Mouse (Mus musculus): ENCODE measurements around the gene Gm10203. TPM values are rescaled to one million over a fixed set of nuclear protein-coding genes. Genes with fewer than 3 reads are reported as not detected.

Gene Gm10203
- total RNA-seq (2023) = not detected

DNA sequence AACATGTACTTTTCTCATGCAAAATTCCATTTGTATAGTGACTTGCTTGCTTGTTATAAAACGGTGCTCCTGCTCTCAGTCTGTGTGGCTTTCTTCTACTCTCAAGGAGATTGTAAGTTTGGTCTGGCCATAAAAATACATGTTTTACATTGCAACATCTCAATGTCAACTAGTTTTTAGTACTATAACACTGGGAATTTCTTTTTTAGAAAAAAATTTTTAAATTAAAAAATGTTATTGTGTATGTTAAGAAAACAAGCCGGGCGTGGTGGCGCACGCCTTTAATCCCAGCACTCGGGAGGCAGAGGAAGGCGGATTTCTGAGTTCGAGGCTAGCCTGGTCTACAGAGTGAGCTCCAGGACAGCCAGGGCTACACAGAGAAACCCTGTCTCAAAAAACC, at the start of gene Gm10203:
TSS of gene Gm10203 (plus strand) at position 301 of the 400 bp plus-strand sequence.

DNA sequence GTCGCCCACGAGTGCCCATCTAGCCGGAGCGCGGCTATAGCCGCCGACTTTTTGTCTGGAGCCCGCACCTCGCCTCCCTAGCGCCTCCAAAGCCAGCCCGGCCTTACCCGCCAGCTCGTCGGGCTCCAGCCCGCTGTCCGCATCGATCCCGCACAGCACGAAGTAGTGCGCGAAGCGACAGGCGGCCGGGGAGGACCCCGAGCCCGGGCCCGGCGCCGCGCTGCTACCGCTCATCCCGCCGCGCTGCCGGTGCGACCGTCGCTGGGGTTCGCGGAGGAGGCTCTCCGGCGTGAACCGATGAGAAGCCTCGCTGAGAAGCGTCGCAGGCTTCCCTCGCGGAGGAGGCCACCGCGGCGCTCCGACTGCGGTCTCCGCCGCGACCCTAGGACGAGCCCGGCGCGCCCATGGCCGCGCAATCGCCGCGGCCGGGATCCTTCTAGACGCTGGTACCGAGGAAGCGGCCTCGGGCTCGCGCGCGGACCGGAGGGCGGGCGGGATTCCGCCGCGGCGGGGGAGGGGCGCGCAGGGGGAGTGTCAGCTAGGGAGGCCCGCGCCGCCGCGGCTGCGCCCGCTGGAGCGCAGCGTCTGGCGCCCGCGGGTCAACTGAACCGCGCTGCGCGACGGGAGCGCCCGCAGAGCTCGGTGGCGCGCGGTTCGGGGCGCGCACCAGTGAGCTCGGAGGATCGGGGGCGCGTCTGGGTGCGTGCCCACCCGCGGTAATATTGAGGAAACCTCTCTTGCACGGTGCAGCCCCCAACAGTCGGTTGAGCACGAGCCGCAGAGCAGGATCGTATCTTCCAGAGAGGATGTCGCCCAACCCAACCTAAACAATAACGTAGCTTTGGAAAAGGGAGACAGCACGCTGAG, 28.7 kb upstream of the Gm10203 start, which contains the start of gene Dennd5b:
TSS of gene Dennd5b (minus strand) at position 605 of the 867 bp plus-strand sequence.

DNA sequence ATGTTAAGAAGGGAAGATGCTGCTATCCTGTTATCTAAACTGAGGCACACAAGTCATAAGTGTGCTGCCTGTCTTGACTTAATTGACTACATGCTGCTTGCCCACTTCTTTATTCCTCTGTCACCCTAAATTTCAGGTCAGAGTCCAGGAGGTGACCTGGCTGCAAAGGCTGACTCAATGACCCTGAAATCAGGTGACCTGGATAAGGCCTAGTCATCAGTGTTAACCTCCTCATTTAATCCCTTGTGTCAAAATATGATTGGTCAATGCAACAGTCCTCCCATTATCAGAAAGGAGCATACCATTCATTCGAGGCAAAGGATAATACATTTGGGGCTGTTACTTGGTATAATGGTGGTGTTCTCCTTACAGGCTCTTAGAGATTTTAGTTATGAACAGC, 9.5 kb downstream of the Gm10203 start, which contains the start of gene Etfbkmt:
TSS of gene Etfbkmt (plus strand) at position 379 of the 400 bp plus-strand sequence.

Other genes starting within 250 kb of the Gm10203 start
- 14.8 TPM for gene Caprin2, start 233.9 kb upstream of the Gm10203 start, total RNA-seq (2023)
- gene Sinhcaf, start 183.7 kb upstream of the Gm10203 start, total RNA-seq (2023) = 67.6 TPM
- 2.7 TPM for gene Dennd5b, start 28.5 kb upstream of the Gm10203 start, total RNA-seq (2023)
- 22.3 TPM for gene Etfbkmt, start 9.7 kb downstream of the Gm10203 start, total RNA-seq (2023)
- 34.1 TPM for gene Amn1, start 58.5 kb downstream of the Gm10203 start, total RNA-seq (2023)
- 285 TPM for gene Resf1, start 179.2 kb downstream of the Gm10203 start, total RNA-seq (2023)

All from CD4-positive naive resting alpha-beta T cell, adult 57 days (primary cell).